Mouse (Mus musculus) midbrain, embryonic 14.5 days (tissue): Measurements from ENCODE around the gene Gkn2. TPM values are rescaled to one million over a fixed set of nuclear protein-coding genes. Genes with fewer than 3 reads are reported as not detected.

Source experiments
- ATAC-seq: fragments of 200-750 bp; cut with Nextera tagmentation; 2 replicates; pipeline ENCODE4 v1.8.0; 2017; ENCODE audit warnings: moderate number of reproducible peaks, moderate library complexity; ENCODE audit not compliant: low FRiP score, low TSS enrichment
- DNase-seq: peaks from one replicate; pipeline ENCODE4 v3.0.0-alpha.2; 2015
- H3K27ac ChIP-seq: fragments of 300-500 bp; sonication (generic); replicated peaks from 2 replicates; pipeline ENCODE4 v1.5.1; 2014; ENCODE audit warnings: mild to moderate bottlenecking, low read depth, low read length, moderate library complexity
- H3K27me3 ChIP-seq: fragments of 300-500 bp; sonication (generic); 2 replicates; pipeline ENCODE4 v1.6.1; 2014; ENCODE audit warnings: low read length, control low read depth, mixed read lengths; ENCODE audit not compliant: control insufficient read depth, insufficient read depth
- H3K36me3 ChIP-seq: fragments of 300-500 bp; sonication (generic); 2 replicates; pipeline ENCODE4 v1.6.1; 2014; ENCODE audit warnings: low read length, control low read depth; ENCODE audit not compliant: control insufficient read depth, insufficient read depth
- H3K4me1 ChIP-seq: fragments of 300-500 bp; sonication (generic); 2 replicates; pipeline ENCODE4 v1.6.1; 2014; ENCODE audit warnings: mild to moderate bottlenecking, antibody characterized with exemption, low read length, control low read depth; ENCODE audit not compliant: control insufficient read depth, insufficient read depth
- H3K4me2 ChIP-seq: fragments of 300-500 bp; sonication (generic); 2 replicates; pipeline ENCODE4 v1.6.1; 2014; ENCODE audit warnings: mild to moderate bottlenecking, low read length, moderate library complexity
- H3K4me3 ChIP-seq: fragments of 300-500 bp; sonication (generic); replicated peaks from 2 replicates; pipeline ENCODE4 v1.5.1; 2014; ENCODE audit warnings: low read depth, low read length
- H3K9ac ChIP-seq: fragments of 300-500 bp; sonication (generic); replicated peaks from 2 replicates; pipeline ENCODE4 v1.6.1; 2014; ENCODE audit warnings: mild to moderate bottlenecking, low read length, moderate library complexity
- H3K9me3 ChIP-seq: fragments of 300-500 bp; sonication (generic); 2 replicates; pipeline ENCODE4 v1.6.1; 2016; ENCODE audit warnings: low read length, control low read depth, mixed read lengths; ENCODE audit not compliant: control insufficient read depth
- WGBS: fragments of 180-500 bp; shearing (Covaris S2); extraction: QIAGEN DNeasy Blood & Tissue Kit; methylation state at CpG from one replicate; pipeline ENCODE4 v1.1.7; 2014; 5-methylcytosine and 5-hydroxymethylcytosine counted together
- polyA plus RNA-seq: library from polyadenylated mRNA; unstranded; fragments of >200 nt; fragmentation: Nextera tagmentation; extraction: Ambion mirVana; gene quantifications from 2 replicates; pipeline ENCODE4 v1.2.1, GENCODE M21; 2014

The Gkn2 gene
- polyA plus RNA-seq, 1 experiment from 2014 or later = not detected

- no peak within 1 kb of the TSS for H3K4me2 ChIP-seq
- no peak for ATAC-seq
- H3K4me3 ChIP-seq = no peak within 1 kb of the TSS
- H3K36me3 ChIP-seq = no peaks in the 10 kb centered on the region
- DNase-seq = no peak
- H3K27ac ChIP-seq = no peak within 1 kb of the TSS
- H3K9me3 ChIP-seq = no peaks in the 10 kb centered on the region
- H3K9ac ChIP-seq = no peak within 1 kb of the TSS
- no peaks in the 10 kb centered on the region for H3K27me3 ChIP-seq
- H3K4me1 ChIP-seq = no peaks in the 10 kb centered on the region
- 91% methylated on average over 8 of the region's 8 CpGs for WGBS
These were observed 22.3 kb upstream of the Gkn2 start, which contains the start of gene Gkn1 for GRCm38 (mm10) chr6:87350829-87351228. Gkn1 (minus strand) TSS chr6:87350942.

- H3K27me3 ChIP-seq = no peaks in the 10 kb centered on the region
- H3K4me1 ChIP-seq = no peaks in the 10 kb centered on the region
- no peak overlapping the region for H3K4me2 ChIP-seq
- peak; percentile 18 for DNase-seq
- H3K9me3 ChIP-seq = no peaks in the 10 kb centered on the region
- H3K9ac ChIP-seq = no peak overlapping the region
- ATAC-seq = no peak
- H3K36me3 ChIP-seq = no peaks in the 10 kb centered on the region
- H3K4me3 ChIP-seq = no peak overlapping the region
- 65% methylated on average over 5 of the region's 5 CpGs for WGBS
- H3K27ac ChIP-seq = no peak overlapping the region
These were observed 18.7 kb upstream of the Gkn2 start for GRCm38 (mm10) chr6:87354441-87354840.

- Histone ChIP-seq H3K27me3 (no peaks in the 10 kb centered on the region), H3K4me2 (no peak overlapping the region), H3K9me3 (no peaks in the 10 kb centered on the region), H3K9ac (no peak overlapping the region), H3K27ac (no peak overlapping the region), H3K4me3 (no peak overlapping the region), H3K36me3 (no peaks in the 10 kb centered on the region), H3K4me1 (no peaks in the 10 kb centered on the region)
- WGBS = 92% methylated on average over 5 of the region's 5 CpGs
- ATAC-seq = no peak
- DNase-seq = no peak
These were observed 3.9 kb upstream of the Gkn2 start for GRCm38 (mm10) chr6:87369223-87369622.

- H3K36me3 ChIP-seq = no peaks in the 10 kb centered on the region
- no peak overlapping the region; the same call in 1 of the 2 replicates for H3K9ac ChIP-seq
- H3K4me3 ChIP-seq = peak overlapping the region; percentile 22
- H3K9me3 ChIP-seq = no peaks in the 10 kb centered on the region
- 9% methylated on average over 24 of the region's 24 CpGs for WGBS
- peak; percentile 68 for DNase-seq
- peak overlapping the region; percentile 49 for H3K4me2 ChIP-seq
- no peak for ATAC-seq
- H3K4me1 ChIP-seq = 0 out of 2 replicates have a peak, but pooled peaks cover 5% of the 10 kb centered on the region
- no peaks in the 10 kb centered on the region for H3K27me3 ChIP-seq
- no peak overlapping the region for H3K27ac ChIP-seq
These were observed 11.0 kb downstream of the Gkn2 start for GRCm38 (mm10) chr6:87383926-87384691.

GRCm38 (mm10) chr6:87384761-87385160 lies 11.6 kb downstream of the Gkn2 start:
- no peak for ATAC-seq

GRCm38 (mm10) chr6:87386203-87386602 lies 13.0 kb downstream of the Gkn2 start:
- ATAC-seq (no peak), DNase-seq (peak; percentile 89)
- H3K9ac ChIP-seq = no peak overlapping the region
- no peaks in the 10 kb centered on the region for H3K27me3 ChIP-seq
- H3K27ac ChIP-seq = no peak overlapping the region
- 0 out of 2 replicates have a peak, but pooled peaks cover 10% of the 10 kb centered on the region for H3K4me1 ChIP-seq
- H3K36me3 ChIP-seq = no peaks in the 10 kb centered on the region
- WGBS = 11% methylated on average over 7 of the region's 7 CpGs
- no peaks in the 10 kb centered on the region for H3K9me3 ChIP-seq
- no peak overlapping the region for H3K4me3 ChIP-seq
- H3K4me2 ChIP-seq = no peak overlapping the region

More at GRCm38 (mm10) chr6:87384761-87385160, 11.6 kb downstream of the Gkn2 start:
- peak overlapping the region; percentile 49 for H3K4me2 ChIP-seq
- no peaks in the 10 kb centered on the region for H3K27me3 ChIP-seq
- no peak overlapping the region for H3K4me3 ChIP-seq
- 0 out of 2 replicates have a peak, but pooled peaks cover 10% of the 10 kb centered on the region for H3K4me1 ChIP-seq
- no peaks in the 10 kb centered on the region for H3K36me3 ChIP-seq
- H3K27ac ChIP-seq = no peak overlapping the region
- H3K9ac ChIP-seq = no peak overlapping the region
- no peak for DNase-seq
- WGBS = 65% methylated on average over 6 of the region's 6 CpGs
- H3K9me3 ChIP-seq = no peaks in the 10 kb centered on the region

- no peaks in the 10 kb centered on the region for H3K27me3 ChIP-seq
- 82% methylated on average over 10 of the region's 10 CpGs for WGBS
- DNase-seq (no peak), ATAC-seq (no peak)
- H3K4me2 ChIP-seq = no peak overlapping the region
- 0 out of 2 replicates have a peak, but pooled peaks cover 10% of the 10 kb centered on the region for H3K4me1 ChIP-seq
- H3K9me3 ChIP-seq = no peaks in the 10 kb centered on the region
- H3K36me3 ChIP-seq = no peaks in the 10 kb centered on the region
- H3K9ac ChIP-seq = no peak overlapping the region
- H3K4me3 ChIP-seq = no peak overlapping the region
- H3K27ac ChIP-seq = no peak overlapping the region
These were observed 13.5 kb downstream of the Gkn2 start for GRCm38 (mm10) chr6:87386681-87387080.

GRCm38 (mm10) chr6:87388877-87389276 lies 15.7 kb downstream of the Gkn2 start, which contains the start of gene Gkn3:
Gkn3 (minus strand) TSS chr6:87388935.
- H3K9me3 ChIP-seq = no peaks in the 10 kb centered on the region
- H3K4me2 ChIP-seq = no peak within 1 kb of the TSS
- H3K4me1 ChIP-seq = 0 out of 2 replicates have a peak, but pooled peaks cover 9% of the 10 kb centered on the region
- ATAC-seq (no peak), DNase-seq (no peak)
- no peak within 1 kb of the TSS for H3K27ac ChIP-seq
- H3K9ac ChIP-seq = no peak within 1 kb of the TSS
- H3K36me3 ChIP-seq = no peaks in the 10 kb centered on the region
- no peaks in the 10 kb centered on the region for H3K27me3 ChIP-seq
- WGBS = 65% methylated on average over 7 of the region's 7 CpGs
- no peak within 1 kb of the TSS for H3K4me3 ChIP-seq
